In genomic region chr7:44653773-44654172, GRCm38 (mm10) we compare ENCODE assay signal across 10 mouse cellular contexts. TPM values are rescaled to one million over a fixed set of nuclear protein-coding genes. Genes with fewer than 3 reads are reported as not detected.
DNase-seq lines count a peak whose midpoint lies in the region; ATAC-seq and TF ChIP-seq lines count a peak whose summit lies in the region.
"Had no signal": no experiment of that assay in that cellular context is flagged by ENCODE, and none has a peak within 500 bp of the region (broad histone marks: within the 10 kb centered on the region; RNA-seq: fewer than 3 reads in every experiment).

No protein-coding gene starts in this region.

- TF ChIP-seq POLR2A in lung, adult 2 months (IDR thresholded peaks at IDR 0.05; ENCODE audit: borderline replicate concordance, extremely low read depth, low read depth, low read length) = no peak

- H3K27ac ChIP-seq in stomach, postnatal 0 days (replicated peaks) = no peak overlapping the region
- H3K27ac ChIP-seq: kidney, embryonic 15.5 days had no signal

- WGBS in lung, adult 2 months = 45% methylated on average over 8 of the region's 8 CpGs
- WGBS in stomach, postnatal 0 days = 56% methylated on average over 8 of the region's 8 CpGs

- no peak for TF ChIP-seq EP300 in stomach, postnatal 0 days (optimal IDR thresholded peaks at IDR 0.05)

- no peaks in the 10 kb centered on the region for H3K27me3 ChIP-seq in stomach, postnatal 0 days (ENCODE audit: control insufficient read depth, insufficient read depth, low read length)
- H3K27me3 ChIP-seq: kidney, embryonic 15.5 days had no signal

- no peaks in the 10 kb centered on the region for H3K4me1 ChIP-seq in lung, adult 2 months (ENCODE audit: control insufficient read depth, insufficient read depth, low read length)
- H3K4me1 ChIP-seq in stomach, postnatal 0 days (replicated peaks; ENCODE audit: control insufficient read depth, insufficient read depth) = no peaks in the 10 kb centered on the region
- H3K4me1 ChIP-seq: kidney, embryonic 15.5 days had no signal

- no peak overlapping the region for H3K4me3 ChIP-seq in lung, adult 2 months (replicated peaks; ENCODE audit: extremely low read depth, low read depth, low read length)
- H3K4me3 ChIP-seq in stomach, postnatal 0 days (ENCODE audit: low read depth, low read length) = no peak overlapping the region
- H3K4me3 ChIP-seq: kidney, embryonic 15.5 days had no signal

- no peaks in the 10 kb centered on the region for H3K9me3 ChIP-seq in stomach, postnatal 0 days (ENCODE audit: control insufficient read depth, low read length)
- H3K9me3 ChIP-seq: kidney, embryonic 15.5 days had no signal

- DNase-seq in cerebellum, postnatal 25 days = peak; percentile 46 to 68
- DNase-seq in cerebellum, adult 9-11 months = no peak
- no peak for DNase-seq in lung, adult 2 months
- no peak for DNase-seq in lung, adult 18-20 months
- peak; percentile 36 for DNase-seq in c-Kit-positive CD71-negative TER-119-negative erythroid progenitor cells, embryonic 14.5 days (ENCODE audit: low read depth)
- peak; percentile 40 for DNase-seq in stomach, postnatal 0 days (ENCODE audit: low spot score)
- no peak for DNase-seq in gastrocnemius, postnatal 25 days

- no peak overlapping the region for H3K9ac ChIP-seq in stomach, postnatal 0 days (ENCODE audit: low read length)
- H3K9ac ChIP-seq: kidney, embryonic 15.5 days had no signal

- ATAC-seq in stomach, postnatal 0 days (ENCODE audit: low FRiP score, low TSS enrichment) = no peak
- ATAC-seq in frontal cortex, adult (ENCODE audit: low TSS enrichment) = no peak

- no peak overlapping the region for H3K4me2 ChIP-seq in stomach, postnatal 0 days (replicated peaks; ENCODE audit: low read depth)
- H3K4me2 ChIP-seq: kidney, embryonic 15.5 days had no signal

- peak; percentile 32; the same call in 1 of the 2 replicates for TF ChIP-seq CTCF in lung, adult 2 months (IDR thresholded peaks at IDR 0.05; ENCODE audit: insufficient read depth, low read length)
- TF ChIP-seq CTCF in stomach, postnatal 0 days (IDR thresholded peaks at IDR 0.05; ENCODE audit: low read depth) = peak; percentile 62

- H3K36me3 ChIP-seq in stomach, postnatal 0 days (ENCODE audit: control insufficient read depth, insufficient read depth, low read length) = no peaks in the 10 kb centered on the region
- H3K36me3 ChIP-seq: kidney, embryonic 15.5 days had no signal

RNA-seq across cellular contexts. Expression of gene Myh14, which starts 16.9 kb away (rescaled TPM):
- 223 and 227 TPM in 2 replicates for polyA plus RNA-seq in lung, adult 2 months (2012; rRNA removed)
- polyA plus RNA-seq in stomach, postnatal 0 days (2015; fragmentation: Nextera tagmentation; extraction: Ambion mirVana) = 28.1 and 28.4 TPM in 2 replicates
- total RNA-seq in gastrocnemius, postnatal 25 days (2021) = 10 to 100 TPM; 23.0 to 24.7 TPM
- total RNA-seq: megakaryocyte, adult 5-6 weeks had no signal

RNA-seq across cellular contexts. Expression of gene Izumo2, which starts 54.8 kb away (rescaled TPM):
- not detected in 2 replicates for polyA plus RNA-seq in lung, adult 2 months (2012; rRNA removed)
- not detected in 2 replicates for polyA plus RNA-seq in stomach, postnatal 0 days (2015; fragmentation: Nextera tagmentation; extraction: Ambion mirVana)
- total RNA-seq in gastrocnemius, postnatal 25 days (2021) = not detected
- total RNA-seq: megakaryocyte, adult 5-6 weeks had no signal
- polyA plus RNA-seq: kidney, embryonic 15.5 days had no signal

Comparison
In these comparisons a context has a peak if more than half of its experiments do, and no peak if none do; other contexts are left out.
1. DNase-seq: peak in cerebellum, postnatal 25 days (2 of 2), c-Kit-positive CD71-negative TER-119-negative erythroid progenitor cells, embryonic 14.5 days (single experiment) and stomach, postnatal 0 days (single experiment); none in cerebellum, adult 9-11 months (single experiment), lung, adult 2 months (single experiment), lung, adult 18-20 months (0 of 2) and gastrocnemius, postnatal 25 days (single experiment).